Mouse (Mus musculus) CH12.LX (cell line): ENCODE results near the gene Mrpl14. TPM values are rescaled to one million over a fixed set of nuclear protein-coding genes. Genes with fewer than 3 reads are reported as not detected.

Experiments
- DNase-seq: peaks from one replicate; pipeline ENCODE4 v3.0.0-alpha.2; 2013; ENCODE audit errors: extremely low read depth
- H3K27ac ChIP-seq: 2 replicates; pipeline ENCODE4 v1.5.1; 2012; ENCODE audit warnings: low read depth, mild to moderate bottlenecking, control low read depth, moderate library complexity; ENCODE audit not compliant: insufficient read depth
- H3K27me3 ChIP-seq: replicated peaks from 2 replicates; pipeline ENCODE3; 2012; ENCODE audit warnings: inconsistent platforms
- H3K36me3 ChIP-seq, 2 experiments: replicated peaks in 1 of 2; 2 replicates each; pipeline versions ENCODE3 to v1.6.1; 2012; ENCODE audit warnings: inconsistent platforms in 1 of 2, low read length in 1 of 2, mild to moderate bottlenecking in 1 of 2, mixed read lengths in 1 of 2, moderate library complexity in 1 of 2; ENCODE audit not compliant: control insufficient read depth in 1 of 2, insufficient read depth in 1 of 2
- H3K4me1 ChIP-seq, 2 experiments: 2 replicates each; pipeline ENCODE4 v1.6.1; 2012; ENCODE audit warnings: inconsistent platforms in 1 of 2, moderate library complexity in 1 of 2; ENCODE audit not compliant: insufficient read depth in 2 of 2, control insufficient read depth in 1 of 2
- H3K4me2 ChIP-seq: 2 replicates; pipeline ENCODE4 v1.6.1; 2012; ENCODE audit warnings: low read depth, mild to moderate bottlenecking, control low read depth; ENCODE audit not compliant: poor library complexity, insufficient read depth, severe bottlenecking
- H3K4me3 ChIP-seq, 3 experiments: fragments of 150-350 bp in 1 of 3; sonication (generic) in 1 of 3; replicated peaks in 1 of 3; 2 replicates each; pipeline versions ENCODE3 to v1.5.1; 2011 to 2012; ENCODE audit warnings: low read depth in 2 of 3, low read length in 2 of 3, mild to moderate bottlenecking in 2 of 3, moderate library complexity in 2 of 3, control low read depth in 1 of 3, improper control_type of control experiment in 1 of 3, inconsistent platforms in 1 of 3, mixed read lengths in 1 of 3; ENCODE audit not compliant: poor library complexity in 1 of 3
- H3K79me2 ChIP-seq: replicated peaks from 2 replicates; pipeline ENCODE4 v1.6.1; 2012; ENCODE audit warnings: mild to moderate bottlenecking, moderate library complexity; ENCODE audit not compliant: control insufficient read depth, poor library complexity, insufficient read depth, severe bottlenecking; ENCODE audit errors: extremely low read depth
- H3K9ac ChIP-seq: 2 replicates; pipeline ENCODE4 v1.6.1; 2012; ENCODE audit warnings: low read depth, mild to moderate bottlenecking, control low read depth, moderate library complexity; ENCODE audit not compliant: insufficient read depth
- H3K9me3 ChIP-seq: replicated peaks from 2 replicates; pipeline ENCODE3; 2012; ENCODE audit warnings: low read length, inconsistent platforms, mixed read lengths
- BHLHE40 ChIP-seq: IDR thresholded peaks from 2 replicates; pipeline ENCODE4 v1.6.1; 2011; ENCODE audit warnings: mild to moderate bottlenecking, low read depth, low read length, improper control_type of control experiment
- CHD2 ChIP-seq: IDR thresholded peaks from 2 replicates; pipeline ENCODE4 v1.6.1; 2011; ENCODE audit warnings: low read length, improper control_type of control experiment
- CTCF ChIP-seq, 2 experiments: IDR thresholded peaks in 1 of 2; conservative IDR thresholded peaks in 1 of 2; 2 replicates each; pipeline ENCODE4 v1.5.1; 2011 to 2012; ENCODE audit warnings: low read depth in 2 of 2, low read length in 2 of 2, improper control_type of control experiment in 1 of 2, inconsistent platforms in 1 of 2, mild to moderate bottlenecking in 1 of 2, moderate library complexity in 1 of 2
- HCFC1 ChIP-seq: IDR thresholded peaks from 2 replicates; pipeline ENCODE4 v1.6.1; 2012; ENCODE audit warnings: low read depth, mild to moderate bottlenecking, inconsistent platforms, low read length, improper control_type of control experiment
- JUN ChIP-seq: IDR thresholded peaks from 2 replicates; pipeline ENCODE4 v1.6.1; 2011; ENCODE audit warnings: low read depth, mild to moderate bottlenecking, low read length, improper control_type of control experiment, moderate library complexity; ENCODE audit not compliant: insufficient read depth
- KAT2A ChIP-seq: IDR thresholded peaks from 2 replicates; pipeline ENCODE4 v1.6.1; 2012; ENCODE audit warnings: low read length, improper control_type of control experiment, inconsistent platforms; ENCODE audit not compliant: insufficient replicate concordance
- MAFK ChIP-seq: IDR thresholded peaks from 2 replicates; pipeline ENCODE4 v1.6.1; 2011; ENCODE audit warnings: low read length, improper control_type of control experiment; ENCODE audit not compliant: insufficient replicate concordance
- MAX ChIP-seq: IDR thresholded peaks from 2 replicates; pipeline ENCODE4 v1.6.1; 2011; ENCODE audit warnings: low read length, improper control_type of control experiment
- NRF1 ChIP-seq: IDR thresholded peaks from 2 replicates; pipeline ENCODE4 v1.6.1; 2014; ENCODE audit warnings: low read depth, mild to moderate bottlenecking, inconsistent platforms, low read length, improper control_type of control experiment, moderate library complexity
- POLR2A ChIP-seq: IDR thresholded peaks from 2 replicates; pipeline ENCODE4 v1.6.1; 2011; ENCODE audit warnings: low read depth, mild to moderate bottlenecking, improper control_type of control experiment, low read length
- RAD21 ChIP-seq: IDR thresholded peaks from 2 replicates; pipeline ENCODE4 v1.6.1; 2011; ENCODE audit warnings: low read depth, mild to moderate bottlenecking, low read length, improper control_type of control experiment, moderate library complexity
- SIN3A ChIP-seq: IDR thresholded peaks from 2 replicates; pipeline ENCODE4 v1.6.1; 2012; ENCODE audit warnings: low read length, improper control_type of control experiment, inconsistent platforms
- TBP ChIP-seq: conservative IDR thresholded peaks from 2 replicates; pipeline ENCODE4 v1.6.1; 2011; ENCODE audit warnings: low read depth, low read length, improper control_type of control experiment
- TCF12 ChIP-seq: IDR thresholded peaks from 2 replicates; pipeline ENCODE4 v1.6.1; 2014; ENCODE audit warnings: low read depth, mild to moderate bottlenecking, inconsistent platforms, low read length, improper control_type of control experiment
- UBTF ChIP-seq: IDR thresholded peaks from 2 replicates; pipeline ENCODE4 v1.6.1; 2012; ENCODE audit warnings: low read depth, mild to moderate bottlenecking, inconsistent platforms, low read length, improper control_type of control experiment, moderate library complexity
- ZC3H11A ChIP-seq: IDR thresholded peaks from 2 replicates; pipeline ENCODE4 v1.6.1; 2012; ENCODE audit warnings: low read depth, mild to moderate bottlenecking, inconsistent platforms, low read length, improper control_type of control experiment
- ZKSCAN1 ChIP-seq: IDR thresholded peaks from 2 replicates; pipeline ENCODE4 v1.6.1; 2012; ENCODE audit warnings: low read depth, inconsistent platforms, low read length, improper control_type of control experiment, borderline replicate concordance
- ZNF384 ChIP-seq: IDR thresholded peaks from 2 replicates; pipeline ENCODE4 v1.6.1; 2012; ENCODE audit warnings: low read depth, low read length, improper control_type of control experiment, inconsistent platforms
- dilution Hi-C: fragments of 300-500 bp; cut with MboI; formaldehyde crosslinking; loops from 2 replicates; pipeline ENCODE4 v1.14.3; 2020; ENCODE audit warnings: low sequenced_read_pairs; ENCODE audit not compliant: extremely low pct_unique_long_range_greater_than_20kb, extremely low pct_ligation_motif_present
- in situ Hi-C: fragments of 300-500 bp; cut with MboI; formaldehyde crosslinking; loops from 3 replicates; pipeline ENCODE4 v1.14.3; 2019; ENCODE audit warnings: low sequenced_read_pairs, low pct_ligation_motif_present, low pct_unique_long_range_greater_than_20kb, mixed read lengths
- polyA plus RNA-seq: library from polyadenylated mRNA; unstranded; fragments of >175 nt; gene quantifications from 2 replicates; pipeline ENCODE4 v1.2.1, GENCODE M21; 2012; ENCODE audit warnings: low read depth; ENCODE audit not compliant: insufficient read length
- total RNA-seq, 2 experiments: library from RNA; depleted of rRNA; stranded (reverse); fragments of 300-350 nt in 1 of 2; fragments of >200 nt in 1 of 2; gene quantifications; 2 replicates each; pipeline ENCODE4 v1.2.3; 2012 to 2014

The Mrpl14 gene
- total and polyA plus RNA-seq, 3 experiments, result 46.1 to 62.5 (median 56.9) TPM

DNA sequence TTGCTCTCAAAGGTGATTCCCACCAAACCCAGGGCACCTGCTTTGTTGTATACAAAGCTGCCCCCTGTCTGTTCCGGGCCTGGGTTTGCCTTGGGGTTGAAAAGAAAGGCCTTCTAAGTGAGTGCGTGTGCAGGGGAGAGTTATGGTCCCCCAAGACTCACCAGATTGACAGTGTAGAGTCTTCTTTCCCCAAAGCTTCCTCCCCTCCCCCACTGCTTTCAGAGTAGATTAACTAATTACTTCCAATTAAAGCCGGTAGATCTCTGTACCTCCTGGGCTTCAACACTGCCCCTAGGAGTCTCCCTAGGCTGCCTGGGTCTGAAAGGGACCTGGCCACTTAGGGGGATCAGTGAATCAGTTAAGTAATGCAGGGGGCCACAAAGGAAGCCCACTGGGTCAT, 48.2 kb downstream of the Mrpl14 start:
- no peak for TF ChIP-seq CTCF (conservative IDR thresholded peaks at IDR 0.05 in 1 of 2, IDR thresholded peaks at IDR 0.05 in 1 of 2; ENCODE audit: low read depth in 2 of 2, low read length in 2 of 2)
- no peak for TF ChIP-seq SIN3A
- TF ChIP-seq ZC3H11A, result no peak
- TF ChIP-seq BHLHE40, result no peak
- TF ChIP-seq MAFK, result no peak
- no peak for TF ChIP-seq ZKSCAN1
- TF ChIP-seq HCFC1, result no peak
- no peak for TF ChIP-seq JUN
- TF ChIP-seq UBTF, result no peak
- no peak for TF ChIP-seq MAX
- TF ChIP-seq TBP, result no peak
- no peak for TF ChIP-seq TCF12
- TF ChIP-seq RAD21, result no peak
- TF ChIP-seq POLR2A, result no peak
- TF ChIP-seq ZNF384, result no peak
- TF ChIP-seq NRF1, result no peak
- H3K9ac ChIP-seq, result no peak overlapping the region

DNA sequence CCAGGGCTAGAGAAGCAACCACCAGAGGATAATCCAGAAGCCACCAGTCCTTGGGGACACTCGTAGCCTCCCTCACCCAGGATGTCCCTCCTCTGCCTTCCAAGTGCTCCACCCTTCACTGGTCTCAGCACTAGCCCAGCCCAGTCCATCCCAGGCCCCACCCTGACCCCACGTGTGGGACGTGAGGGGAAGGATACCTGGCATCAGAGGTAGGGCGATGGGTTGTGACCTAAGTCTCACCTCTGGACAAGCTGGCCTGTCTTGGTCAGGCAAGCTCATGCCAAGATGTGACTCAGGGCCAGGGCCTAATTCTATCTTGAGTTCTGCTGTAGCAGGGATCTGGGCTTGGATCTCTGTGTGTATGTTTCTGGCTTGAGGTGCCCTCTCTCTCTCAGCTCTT, 48.8 kb downstream of the Mrpl14 start:
- DNase-seq, result no peak
- TF ChIP-seq CHD2 (no peak), TBP (no peak), KAT2A (no peak), MAX (no peak)
- Histone ChIP-seq H3K27ac (no peak overlapping the region), H3K36me3 (no peaks in the 10 kb centered on the region), H3K4me3 (no peak overlapping the region), H3K9me3 (no peaks in the 10 kb centered on the region), H3K4me2 (no peak overlapping the region), H3K27me3 (peaks cover 83% of the 10 kb centered on the region), H3K4me1 (peaks cover 2 to 17% of the 10 kb centered on the region in 2 experiments), H3K79me2 (no peaks in the 10 kb centered on the region), H3K9ac (no peak overlapping the region)
- dilution Hi-C loops (no loop called here), in situ Hi-C loops (loop anchor here (5.0 to 10.0 kb wide), 2 partner anchors 297 to 380 kb away; partner anchors contain the start of genes Mrps18a and Vegfa)

More for the DNA sequence above, 48.2 kb downstream of the Mrpl14 start:
- Histone ChIP-seq H3K4me2 (no peak overlapping the region), H3K27me3 (peaks cover 86% of the 10 kb centered on the region), H3K4me1 (peaks cover 2 to 17% of the 10 kb centered on the region in 2 experiments), H3K27ac (no peak overlapping the region), H3K4me3 (no peak overlapping the region), H3K79me2 (no peaks in the 10 kb centered on the region), H3K36me3 (no peaks in the 10 kb centered on the region), H3K9me3 (no peaks in the 10 kb centered on the region)
- dilution Hi-C loops (no loop called here), in situ Hi-C loops (loop anchor here (10.0 kb wide), 1 partner anchor 380 kb away; the partner anchor contains the start of gene Mrps18a)
- DNase-seq, result no peak
